Mouse (Mus musculus) limb, embryonic 10.5 days (tissue): ENCODE measurements at regions not wholly inside any gene's neighbourhood (a gene's known extent, or its start where the extent isn't known, plus 50 kb on each side); places are given as distances from the start of the nearest gene placed in this dataset.

Source experiments
- DNase-seq: peaks from one replicate; pipeline ENCODE4 v3.0.0-alpha.2; 2017; ENCODE audit warnings: low spot score
- H3K27ac ChIP-seq: fragments of 300-500 bp; sonication (generic); 2 replicates; pipeline ENCODE4 v1.5.1; 2016; ENCODE audit warnings: mild to moderate bottlenecking
- H3K27me3 ChIP-seq: fragments of 300-500 bp; sonication (generic); 2 replicates; pipeline ENCODE4 v1.6.1; 2016; ENCODE audit warnings: low read depth, mild to moderate bottlenecking; ENCODE audit not compliant: poor library complexity, severe bottlenecking
- H3K36me3 ChIP-seq: fragments of 300-500 bp; sonication (generic); 2 replicates; pipeline ENCODE4 v1.6.1; 2016; ENCODE audit warnings: mild to moderate bottlenecking, moderate library complexity
- H3K4me1 ChIP-seq: fragments of 300-500 bp; sonication (generic); 2 replicates; pipeline ENCODE4 v1.6.1; 2016
- H3K4me3 ChIP-seq: fragments of 300-500 bp; sonication (generic); 2 replicates; pipeline ENCODE4 v1.5.1; 2016; ENCODE audit warnings: mild to moderate bottlenecking, moderate library complexity
- H3K9me3 ChIP-seq: fragments of 300-500 bp; sonication (generic); replicated peaks from 2 replicates; pipeline ENCODE4 v1.6.1; 2016; ENCODE audit warnings: mild to moderate bottlenecking
- WGBS: fragments of 180-500 bp; shearing (Covaris S2); methylation state at CpG from one replicate; pipeline ENCODE4 v1.1.7; 2016; 5-methylcytosine and 5-hydroxymethylcytosine counted together

DNA sequence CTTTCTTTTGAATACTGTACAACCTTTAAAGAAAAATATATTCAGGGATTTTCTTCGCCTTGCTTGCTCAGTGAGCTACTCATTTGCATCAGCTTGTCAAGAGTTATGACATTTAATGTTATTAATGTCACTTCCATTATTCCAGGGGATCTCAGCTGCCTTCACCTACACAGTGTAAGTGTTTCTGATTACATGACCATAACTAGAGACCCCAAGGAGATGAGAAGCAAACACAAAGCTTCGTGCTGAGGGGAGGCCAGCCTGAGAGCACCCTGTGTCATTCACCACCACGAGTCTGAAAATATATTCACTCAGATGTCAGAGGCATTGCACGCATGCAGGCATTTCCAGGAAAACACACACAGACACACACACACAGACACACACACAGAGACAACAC lies 369.8 kb upstream of the Adamts16 start:
- no peaks in the 10 kb centered on the region for H3K9me3 ChIP-seq
- peaks cover 3% of the 10 kb centered on the region; the same call in 1 of the 2 replicates for H3K27me3 ChIP-seq
- no peaks in the 10 kb centered on the region for H3K4me1 ChIP-seq
- H3K4me3 ChIP-seq, result no peak overlapping the region
- no peak overlapping the region for H3K27ac ChIP-seq
- WGBS, result 87% methylated on average over 4 of the region's 4 CpGs
- DNase-seq, result no peak
- H3K36me3 ChIP-seq, result no peaks in the 10 kb centered on the region

- H3K4me3 ChIP-seq, result no peak overlapping the region
- H3K27ac ChIP-seq, result no peak overlapping the region
- no peak for DNase-seq
- 61% methylated on average over 7 of the region's 7 CpGs for WGBS
- H3K4me1 ChIP-seq, result no peaks in the 10 kb centered on the region
- H3K27me3 ChIP-seq, result peaks cover 3% of the 10 kb centered on the region; the same call in 1 of the 2 replicates
- no peaks in the 10 kb centered on the region for H3K9me3 ChIP-seq
- H3K36me3 ChIP-seq, result no peaks in the 10 kb centered on the region
These were observed 369.1 kb upstream of the Adamts16 start for GRCm38 (mm10) chr13:71210658-71211251.

GRCm38 (mm10) chr13:71205708-71206107 lies 364.1 kb upstream of the Adamts16 start:
- H3K4me3 ChIP-seq, result no peak overlapping the region
- H3K9me3 ChIP-seq, result no peaks in the 10 kb centered on the region
- H3K36me3 ChIP-seq, result no peaks in the 10 kb centered on the region
- WGBS, result 43% methylated on average over 3 of the region's 3 CpGs
- no peak overlapping the region for H3K27ac ChIP-seq
- H3K4me1 ChIP-seq, result peaks cover 2% of the 10 kb centered on the region; the same call in 1 of the 2 replicates
- no peak for DNase-seq
- peaks cover 3% of the 10 kb centered on the region; the same call in 1 of the 2 replicates for H3K27me3 ChIP-seq

GRCm38 (mm10) chr13:71200656-71201055 lies 359.0 kb upstream of the Adamts16 start:
- peaks cover 5% of the 10 kb centered on the region; the same call in 1 of the 2 replicates for H3K4me1 ChIP-seq
- no peak overlapping the region for H3K27ac ChIP-seq
- no peaks in the 10 kb centered on the region for H3K9me3 ChIP-seq
- no peaks in the 10 kb centered on the region for H3K36me3 ChIP-seq
- 34% methylated on average over 3 of the region's 3 CpGs for WGBS
- H3K27me3 ChIP-seq, result 0 out of 2 replicates have a peak, but pooled peaks cover 4% of the 10 kb centered on the region
- H3K4me3 ChIP-seq, result no peak overlapping the region
- no peak for DNase-seq

DNA sequence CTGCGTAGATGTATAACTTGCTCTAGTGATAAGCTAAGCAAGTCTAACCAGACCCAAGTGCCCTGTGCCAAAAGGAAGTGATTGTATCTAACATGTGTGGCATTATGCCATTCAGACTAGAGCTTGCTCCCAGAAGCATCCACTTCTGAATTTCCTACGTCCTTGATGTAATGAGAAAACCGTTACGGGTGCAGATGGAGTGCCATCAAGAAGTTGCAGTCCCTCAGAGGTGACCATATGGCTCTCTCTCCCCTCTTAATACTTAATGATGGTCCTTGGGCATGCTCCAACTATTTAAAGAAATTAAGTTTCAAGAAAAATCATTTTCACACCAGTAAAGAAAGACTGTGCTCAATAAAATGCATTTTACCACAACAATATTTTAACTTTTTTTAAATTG lies 354.1 kb upstream of the Adamts16 start:
- DNase-seq, result no peak
- Histone ChIP-seq H3K9me3 (no peaks in the 10 kb centered on the region), H3K4me3 (no peak overlapping the region), H3K36me3 (no peaks in the 10 kb centered on the region), H3K27me3 (0 out of 2 replicates have a peak, but pooled peaks cover 4% of the 10 kb centered on the region), H3K4me1 (peaks cover 3% of the 10 kb centered on the region; the same call in 1 of the 2 replicates), H3K27ac (no peak overlapping the region)
- WGBS, result 90% methylated on average over 4 of the region's 4 CpGs

DNA sequence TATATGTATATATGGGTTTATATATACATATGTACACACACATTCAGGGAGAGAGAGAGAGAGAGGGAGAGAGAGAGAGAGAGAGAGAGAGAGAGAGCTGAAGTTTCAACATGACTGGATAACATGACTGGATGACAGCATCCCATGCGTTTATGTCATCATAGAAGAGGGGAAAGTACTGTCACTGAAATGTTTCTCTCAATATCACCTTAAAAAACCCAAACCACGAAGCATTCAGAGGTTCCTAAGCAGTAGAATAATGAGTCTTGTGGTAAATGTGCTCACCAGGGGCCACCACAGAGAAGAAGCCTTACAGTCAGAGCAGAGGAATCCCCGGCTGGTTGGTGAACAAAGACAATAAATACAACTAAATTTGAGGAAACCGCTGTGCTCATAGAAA lies 342.9 kb upstream of the Adamts16 start:
- Histone ChIP-seq H3K27me3 (peaks cover 61% of the 10 kb centered on the region), H3K36me3 (no peaks in the 10 kb centered on the region), H3K4me3 (no peak overlapping the region), H3K9me3 (no peaks in the 10 kb centered on the region), H3K4me1 (peaks cover 3% of the 10 kb centered on the region; the same call in 1 of the 2 replicates), H3K27ac (no peak overlapping the region)
- no peak for DNase-seq
- 84% methylated on average over 4 of the region's 4 CpGs for WGBS

- H3K36me3 ChIP-seq, result no peaks in the 10 kb centered on the region
- DNase-seq, result no peak
These were observed 337.5 kb upstream of the Adamts16 start for GRCm38 (mm10) chr13:71179083-71179482.

GRCm38 (mm10) chr13:71174335-71174734 lies 332.7 kb upstream of the Adamts16 start:
- H3K9me3 ChIP-seq, result no peaks in the 10 kb centered on the region
- H3K4me1 ChIP-seq, result no peaks in the 10 kb centered on the region
- H3K36me3 ChIP-seq, result no peaks in the 10 kb centered on the region
- peaks cover 5% of the 10 kb centered on the region; the same call in 1 of the 2 replicates for H3K27me3 ChIP-seq
- no peak overlapping the region for H3K4me3 ChIP-seq
- H3K27ac ChIP-seq, result no peak overlapping the region
- no peak for DNase-seq

More at GRCm38 (mm10) chr13:71179083-71179482, 337.5 kb upstream of the Adamts16 start:
- Histone ChIP-seq H3K4me3 (no peak overlapping the region), H3K9me3 (no peaks in the 10 kb centered on the region), H3K27ac (no peak overlapping the region), H3K27me3 (peaks cover 39% of the 10 kb centered on the region), H3K4me1 (no peaks in the 10 kb centered on the region)

- no peak overlapping the region for H3K27ac ChIP-seq
- no peak overlapping the region for H3K4me3 ChIP-seq
- H3K27me3 ChIP-seq, result no peaks in the 10 kb centered on the region
- no peaks in the 10 kb centered on the region for H3K9me3 ChIP-seq
- H3K4me1 ChIP-seq, result no peaks in the 10 kb centered on the region
- no peaks in the 10 kb centered on the region for H3K36me3 ChIP-seq
- DNase-seq, result no peak
- WGBS, result 70% methylated on average over 3 of the region's 3 CpGs
These were observed 324.6 kb upstream of the Adamts16 start for GRCm38 (mm10) chr13:71166226-71166625.

DNA sequence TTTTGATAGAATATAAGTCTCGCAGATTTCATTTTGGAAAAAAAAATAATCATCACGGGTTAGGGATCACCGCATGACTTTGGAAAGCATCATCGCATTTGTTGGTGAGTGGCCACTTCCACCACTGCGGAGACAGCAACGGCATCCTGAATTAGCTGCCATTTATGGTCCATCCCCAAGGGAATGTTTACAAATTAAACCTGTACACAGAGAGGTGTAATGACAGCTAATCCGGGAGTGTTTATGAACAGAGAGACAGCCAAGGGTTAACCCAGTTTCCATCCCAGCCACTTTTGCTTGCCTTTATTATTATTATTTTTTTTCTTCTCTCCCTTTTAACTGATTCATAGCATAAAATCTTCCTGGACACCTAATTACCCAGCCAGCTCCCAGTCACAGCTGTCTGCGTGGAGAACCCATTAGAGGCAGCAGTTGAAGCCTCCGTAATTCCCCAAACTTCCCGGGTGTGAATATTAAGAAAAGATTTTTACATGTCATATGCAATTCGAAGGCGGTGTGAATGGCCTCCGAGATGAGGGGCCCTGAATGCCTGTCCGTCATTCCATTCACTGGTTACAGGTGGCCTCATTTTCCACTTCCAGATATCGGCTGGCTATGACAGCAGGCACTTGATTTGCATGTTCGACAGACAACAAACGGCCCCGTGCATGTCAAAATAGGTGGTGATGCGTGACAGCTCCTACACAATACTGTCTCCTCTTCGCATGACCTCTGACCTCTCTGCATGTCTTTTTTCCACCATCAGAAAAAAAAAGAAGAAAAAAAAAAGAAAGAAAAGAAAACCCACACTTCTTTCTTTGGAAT lies 323.7 kb upstream of the Adamts16 start:
- no peaks in the 10 kb centered on the region for H3K9me3 ChIP-seq
- H3K4me1 ChIP-seq, result no peaks in the 10 kb centered on the region
- no peak overlapping the region for H3K27ac ChIP-seq
- no peak for DNase-seq
- no peaks in the 10 kb centered on the region for H3K36me3 ChIP-seq
- 83% methylated on average over 20 of the region's 20 CpGs for WGBS
- no peaks in the 10 kb centered on the region for H3K27me3 ChIP-seq
- H3K4me3 ChIP-seq, result no peak overlapping the region

DNA sequence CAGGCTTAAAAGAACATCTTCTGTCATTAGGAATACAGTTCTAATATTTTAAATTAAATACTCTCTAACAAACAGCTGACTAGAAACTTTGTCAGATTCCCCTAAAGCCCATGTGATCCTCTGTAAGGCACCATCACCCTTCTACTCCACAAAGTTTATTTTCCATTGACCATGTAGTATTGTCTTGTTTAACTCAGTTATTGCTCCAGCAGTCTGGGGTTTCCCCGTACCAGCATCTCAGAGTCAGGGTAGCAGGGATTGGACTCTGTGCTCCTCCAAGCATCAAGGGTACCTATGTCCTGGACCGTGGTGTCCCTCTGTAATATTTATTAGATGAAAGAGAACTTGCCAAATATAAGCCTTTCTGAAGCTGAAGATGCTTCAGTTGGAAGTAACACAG lies 322.4 kb upstream of the Adamts16 start:
- no peaks in the 10 kb centered on the region for H3K4me1 ChIP-seq
- H3K4me3 ChIP-seq, result no peak overlapping the region
- no peak for DNase-seq
- H3K27ac ChIP-seq, result no peak overlapping the region
- 96% methylated on average over 2 of the region's 2 CpGs for WGBS
- no peaks in the 10 kb centered on the region for H3K9me3 ChIP-seq
- H3K36me3 ChIP-seq, result no peaks in the 10 kb centered on the region
- H3K27me3 ChIP-seq, result no peaks in the 10 kb centered on the region

- 87% methylated on average over 2 of the region's 2 CpGs for WGBS
- H3K9me3 ChIP-seq, result no peaks in the 10 kb centered on the region
- H3K36me3 ChIP-seq, result no peaks in the 10 kb centered on the region
- H3K4me3 ChIP-seq, result no peak overlapping the region
- no peaks in the 10 kb centered on the region for H3K27me3 ChIP-seq
- DNase-seq, result no peak
- no peak overlapping the region for H3K27ac ChIP-seq
- no peaks in the 10 kb centered on the region for H3K4me1 ChIP-seq
These were observed 321.3 kb upstream of the Adamts16 start for GRCm38 (mm10) chr13:71162952-71163351.

DNA sequence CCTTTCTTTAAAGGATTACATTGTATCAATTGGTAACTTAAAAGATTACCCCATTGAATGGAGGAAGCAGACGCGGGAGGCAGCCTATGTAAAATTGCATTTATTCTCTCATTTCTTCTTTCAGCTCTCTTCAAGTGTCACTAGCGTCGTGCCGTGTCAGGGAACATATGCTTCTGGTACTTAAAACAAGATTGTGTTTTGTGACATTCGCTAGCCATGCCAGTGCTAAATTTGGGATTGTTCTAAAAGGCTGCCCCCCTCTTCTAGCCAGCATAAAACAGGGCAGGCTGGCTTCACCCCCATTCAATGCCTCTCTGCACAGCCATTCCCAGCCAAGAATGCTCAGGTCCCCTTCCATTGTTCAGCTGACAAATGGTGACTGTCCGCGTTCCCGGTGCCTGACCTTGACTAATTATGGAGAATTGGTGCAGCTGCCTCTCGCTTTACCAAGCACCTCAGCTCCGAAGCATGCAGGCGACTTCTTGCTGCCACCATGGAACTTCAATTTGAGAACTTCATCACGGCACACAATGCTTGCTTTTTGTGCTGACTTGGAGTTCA lies 316.8 kb upstream of the Adamts16 start:
- WGBS, result 74% methylated on average over 13 of the region's 13 CpGs
- Histone ChIP-seq H3K36me3 (no peaks in the 10 kb centered on the region), H3K9me3 (no peaks in the 10 kb centered on the region), H3K27ac (no peak overlapping the region), H3K4me1 (no peaks in the 10 kb centered on the region), H3K27me3 (no peaks in the 10 kb centered on the region), H3K4me3 (no peak overlapping the region)
- DNase-seq, result no peak
